Mouse (Mus musculus) T-helper 2 cell (primary cell): Measurements from ENCODE around the gene Ccsap.

ENCODE experiments used
- in situ Hi-C: fragments of 300-600 bp; cut with MboI, MseI; formaldehyde crosslinking; loops from one replicate; pipeline ENCODE4 v1.15.1; 2025; ENCODE audit warnings: high pct_unique_total_duplicates

The Ccsap gene

GRCm38 (mm10) chr8:123880271-123880670 lies 20.3 kb upstream of the Ccsap start:
- in situ Hi-C loops, result no loop called here

GRCm38 (mm10) chr8:123877865-123878264 lies 17.9 kb upstream of the Ccsap start:
- in situ Hi-C loops, result no loop called here

GRCm38 (mm10) chr8:123874324-123874723 lies 14.3 kb upstream of the Ccsap start:
- in situ Hi-C loops, result no loop called here

GRCm38 (mm10) chr8:123873364-123873763 lies 13.4 kb upstream of the Ccsap start:
- in situ Hi-C loops, result no loop called here

- in situ Hi-C loops, result no loop called here
These were observed 12.0 kb upstream of the Ccsap start for GRCm38 (mm10) chr8:123872048-123872447.

- in situ Hi-C loops, result no loop called here
These were observed 7.0 kb upstream of the Ccsap start for GRCm38 (mm10) chr8:123866971-123867370.

- in situ Hi-C loops, result no loop called here
These were observed 5.8 kb upstream of the Ccsap start for GRCm38 (mm10) chr8:123865786-123866185.

GRCm38 (mm10) chr8:123860386-123860785 lies 377 bp upstream of the Ccsap start:
- in situ Hi-C loops, result no loop called here

- in situ Hi-C loops, result no loop called here
These were observed 915 bp downstream of the Ccsap start for GRCm38 (mm10) chr8:123858941-123859647.

GRCm38 (mm10) chr8:123858574-123858940 lies 1.5 kb downstream of the Ccsap start:
- in situ Hi-C loops, result no loop called here

- in situ Hi-C loops, result no loop called here
These were observed 2.6 kb downstream of the Ccsap start for GRCm38 (mm10) chr8:123857361-123857760.

GRCm38 (mm10) chr8:123854733-123855475 lies 5.1 kb downstream of the Ccsap start:
- in situ Hi-C loops, result no loop called here

- in situ Hi-C loops, result no loop called here
These were observed 5.8 kb downstream of the Ccsap start for GRCm38 (mm10) chr8:123854252-123854651.

- in situ Hi-C loops, result no loop called here
These were observed 8.4 kb downstream of the Ccsap start for GRCm38 (mm10) chr8:123851590-123851989.

GRCm38 (mm10) chr8:123849352-123849751 lies 10.7 kb downstream of the Ccsap start:
- in situ Hi-C loops, result no loop called here

- in situ Hi-C loops, result no loop called here
These were observed 12.5 kb downstream of the Ccsap start for GRCm38 (mm10) chr8:123847546-123847945.

- in situ Hi-C loops, result no loop called here
These were observed 13.5 kb downstream of the Ccsap start for GRCm38 (mm10) chr8:123846509-123846908.

GRCm38 (mm10) chr8:123845991-123846390 lies 14.0 kb downstream of the Ccsap start:
- in situ Hi-C loops, result no loop called here

- in situ Hi-C loops, result no loop called here
These were observed 14.9 kb downstream of the Ccsap start for GRCm38 (mm10) chr8:123845114-123845513.

- in situ Hi-C loops, result no loop called here
These were observed 15.7 kb downstream of the Ccsap start for GRCm38 (mm10) chr8:123844341-123844740.

- in situ Hi-C loops, result no loop called here
These were observed 17.9 kb downstream of the Ccsap start for GRCm38 (mm10) chr8:123842086-123842485.

GRCm38 (mm10) chr8:123840578-123841345 lies 19.2 kb downstream of the Ccsap start:
- in situ Hi-C loops, result no loop called here
